Mouse (Mus musculus) cerebellum, adult 11-12 months (tissue): Measurements from ENCODE around the gene Pigv.
A peak's percentile ranks its signal among the peaks of the same experiment; 100 is the strongest.

Experiments
- DNase-seq: peaks from one replicate; pipeline ENCODE4 v3.0.0; 2022

Gene Pigv

DNA sequence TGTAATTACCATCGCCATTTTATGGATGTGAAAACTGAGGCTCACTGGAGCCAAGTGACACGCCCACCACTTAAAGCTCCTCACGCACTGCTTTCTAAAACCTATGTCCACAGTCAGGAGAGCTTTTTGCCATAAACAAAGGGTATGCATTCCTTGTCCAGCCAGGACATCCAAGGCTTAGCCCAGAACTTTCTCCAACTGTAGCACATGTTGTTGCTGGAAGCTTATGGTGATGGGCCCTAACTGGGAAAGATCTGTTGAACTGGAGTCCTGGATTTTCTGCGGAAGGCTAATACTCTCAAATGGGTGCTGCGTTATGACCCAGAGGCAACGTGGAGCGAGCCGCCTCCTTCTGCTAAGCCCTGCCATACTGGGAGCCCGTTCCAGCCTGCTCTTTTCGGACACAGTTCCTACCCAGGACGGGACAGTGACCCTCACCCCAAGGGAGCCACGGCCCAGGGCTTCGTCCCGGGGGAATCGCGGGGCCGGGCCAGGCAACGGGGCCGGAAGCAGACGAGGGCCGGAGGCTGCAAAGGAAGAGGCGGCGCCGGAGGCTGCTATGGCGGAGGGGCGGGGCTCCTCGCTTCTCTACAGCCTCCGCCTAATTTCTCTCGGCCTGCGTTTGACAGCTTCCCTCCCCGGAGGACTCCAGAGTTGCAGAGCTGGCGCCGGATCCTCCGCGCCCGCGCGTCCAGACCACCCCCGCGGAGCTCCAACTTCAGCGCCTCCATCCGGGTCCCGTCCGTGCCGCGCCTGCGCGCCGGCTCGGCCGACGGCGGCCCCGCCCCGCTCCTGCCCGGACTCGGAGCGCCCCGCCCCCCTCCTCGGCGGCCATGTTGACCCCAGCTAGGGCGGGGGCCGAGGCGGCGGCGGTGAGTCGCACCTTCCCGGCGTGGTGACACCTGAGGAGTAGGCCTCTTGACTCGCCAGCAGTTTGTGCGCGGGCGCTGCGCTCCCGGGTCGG is at the start of gene Pigv:
Gene Pigv, minus strand, starts transcription at position 767 of the 964 bp plus-strand sequence.
- DNase-seq, result peak; percentile 93

GRCm38 (mm10) chr4:133719791-133720190 is 47.3 kb upstream of the Pigv start:
- no peak for DNase-seq

DNA sequence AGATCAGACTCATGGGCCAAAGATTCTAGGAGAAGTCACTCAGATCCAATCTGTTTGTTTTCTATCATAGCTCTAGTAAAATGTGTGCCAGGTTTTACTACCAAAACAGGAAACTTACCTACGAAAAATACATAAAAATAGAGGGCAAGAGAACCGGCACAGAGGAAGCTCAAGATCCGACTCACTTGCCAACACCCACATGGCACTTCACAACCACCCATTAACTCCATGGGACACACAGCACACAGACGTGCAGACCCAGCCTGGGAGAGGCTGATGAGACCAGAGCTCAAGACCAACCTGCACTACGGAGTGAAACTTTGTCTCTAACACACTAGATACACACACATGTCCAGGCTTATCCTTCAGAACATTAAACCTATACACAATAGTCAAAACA is 40.3 kb upstream of the Pigv start:
- DNase-seq, result no peak

DNA sequence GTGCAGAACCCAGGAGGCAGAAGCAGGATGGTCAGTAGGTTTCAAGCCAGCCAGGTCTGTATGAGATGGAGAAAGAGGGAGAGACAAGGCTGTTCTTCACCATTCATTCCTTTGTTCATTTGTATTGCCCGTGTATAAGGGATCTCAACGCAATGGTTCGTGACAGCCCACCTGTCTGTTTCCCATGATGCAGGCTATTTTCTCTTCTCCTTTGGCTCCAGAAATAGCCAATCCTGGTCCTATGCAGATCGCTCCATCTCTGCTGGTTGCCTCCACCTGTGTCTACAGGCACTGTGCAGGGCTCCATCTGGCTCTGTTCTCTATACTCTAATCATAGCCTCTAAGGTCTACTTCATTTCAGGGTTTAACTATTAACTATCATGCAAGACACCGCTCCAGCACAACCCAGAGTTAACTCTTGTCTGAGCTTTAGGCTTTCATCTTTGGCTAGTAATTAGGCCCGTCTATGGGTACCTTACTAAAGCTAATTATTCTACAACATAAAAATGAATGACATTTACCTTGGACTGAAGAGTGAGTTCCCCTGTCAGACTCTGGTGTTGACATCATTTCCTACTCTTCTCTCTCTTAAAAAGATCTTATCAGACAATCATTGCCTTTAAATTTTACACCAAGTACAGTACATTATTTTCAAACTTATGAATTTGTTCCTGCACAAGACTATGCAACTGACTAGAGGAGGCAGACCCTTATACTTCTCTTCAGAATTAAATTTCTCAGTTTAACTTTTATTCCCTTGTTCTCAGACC is 39.0 kb upstream of the Pigv start:
- peak; percentile 54 for DNase-seq

GRCm38 (mm10) chr4:133709395-133709794 is 36.9 kb upstream of the Pigv start:
- no peak for DNase-seq

DNA sequence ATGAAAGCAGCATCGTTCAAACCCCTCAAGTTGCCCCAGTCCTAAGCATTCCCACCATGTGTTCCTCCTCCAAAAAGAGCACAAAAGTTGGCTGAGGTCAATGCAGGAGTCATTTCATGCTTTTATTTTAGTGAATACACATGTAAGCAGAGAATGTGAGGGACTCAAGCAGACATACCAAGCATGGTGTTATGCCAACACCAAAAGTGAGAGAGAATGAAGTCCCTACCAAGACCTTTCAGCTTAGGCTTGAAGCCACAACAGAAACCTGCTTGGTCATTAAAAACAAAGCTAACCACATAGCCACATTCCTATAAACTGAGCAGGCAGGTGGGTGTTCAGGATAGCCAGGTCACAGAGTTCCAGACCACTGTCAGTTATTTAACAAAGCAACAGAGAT is 35.0 kb upstream of the Pigv start:
- DNase-seq, result no peak

DNA sequence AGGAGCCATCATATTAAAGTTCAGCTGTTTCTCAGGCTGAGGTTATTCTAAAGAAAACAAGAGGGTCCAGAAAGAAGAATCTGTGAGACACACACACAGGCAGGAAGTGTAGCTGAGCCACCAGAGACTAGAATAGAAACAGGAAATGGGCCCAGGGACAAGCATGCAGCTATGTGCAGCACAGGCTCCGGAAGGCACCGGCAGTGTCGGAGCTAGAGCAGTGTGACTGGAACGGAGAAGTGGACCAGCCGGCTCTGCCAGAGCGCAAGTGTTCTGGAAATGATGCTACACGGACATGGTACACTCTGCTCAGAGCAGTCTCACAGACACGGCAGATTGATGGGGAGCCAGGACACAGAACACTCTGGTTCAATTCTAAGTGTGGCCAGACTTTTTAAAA is 34.5 kb upstream of the Pigv start:
- peak; percentile 76 for DNase-seq

GRCm38 (mm10) chr4:133705062-133705461 is 32.6 kb upstream of the Pigv start:
- no peak for DNase-seq

GRCm38 (mm10) chr4:133700905-133701368 is 28.5 kb upstream of the Pigv start:
- DNase-seq, result peak; percentile 38

DNA sequence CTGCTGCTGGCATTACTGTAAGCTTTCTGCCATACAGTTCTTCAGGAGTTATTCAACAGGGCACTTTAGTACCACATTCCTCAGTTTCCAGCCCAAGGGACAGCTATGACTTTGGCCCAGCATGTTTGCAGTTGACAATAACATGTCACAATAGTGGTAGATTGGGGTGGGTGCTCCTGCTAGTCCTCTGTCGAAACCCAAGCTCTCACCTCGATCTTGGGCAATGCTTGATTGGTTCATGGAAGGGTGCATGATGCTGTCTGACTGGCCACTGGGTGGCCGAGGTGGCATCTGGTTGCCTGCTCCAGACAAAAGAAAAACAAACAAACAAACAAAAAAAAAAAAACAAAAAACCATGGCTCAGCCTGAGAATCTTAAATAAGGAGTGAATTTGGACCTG is 22.9 kb upstream of the Pigv start:
- no peak for DNase-seq

GRCm38 (mm10) chr4:133690252-133690651 is 17.8 kb upstream of the Pigv start:
- DNase-seq, result no peak

- no peak for DNase-seq
Observed at GRCm38 (mm10) chr4:133688417-133689067, 16.1 kb upstream of the Pigv start.

DNA sequence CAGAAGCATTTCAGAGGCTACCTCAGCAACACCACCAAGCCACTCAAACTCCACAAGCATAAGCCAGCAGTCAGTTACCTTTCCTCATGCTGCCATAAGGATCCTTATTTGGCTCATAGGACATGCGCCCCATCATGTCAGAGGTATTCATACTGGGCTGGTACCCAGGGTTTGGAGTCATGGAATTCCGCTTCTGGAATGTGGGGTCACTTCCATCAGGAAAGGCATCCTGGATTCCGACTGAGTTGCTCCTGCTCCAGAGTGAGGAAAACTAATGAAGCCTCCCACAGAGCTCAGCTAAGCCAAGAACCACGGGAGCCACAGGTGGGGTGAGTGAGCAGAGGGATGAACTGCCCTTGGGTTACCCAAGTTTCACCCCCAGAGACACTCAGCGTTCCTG is 14.7 kb upstream of the Pigv start:
- DNase-seq, result no peak

DNA sequence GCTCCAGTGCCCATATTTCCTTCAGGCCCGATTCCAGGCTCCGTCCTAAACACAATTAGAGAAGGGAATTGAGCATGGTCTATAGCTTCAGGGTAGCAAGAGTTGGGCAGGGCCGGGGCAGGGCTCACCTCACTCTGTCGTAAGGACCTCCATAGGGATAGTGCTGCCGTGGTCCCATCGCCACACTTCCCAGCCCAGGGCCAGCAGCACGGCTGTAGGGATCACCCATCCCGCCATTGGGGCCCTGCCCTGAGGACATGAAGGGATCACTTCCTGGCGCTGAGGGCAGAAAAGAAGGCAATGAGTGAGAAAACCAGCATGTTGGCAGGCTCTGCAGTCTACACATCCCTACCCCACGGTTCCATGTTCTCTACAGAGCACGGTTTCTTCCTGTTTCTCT is 14.1 kb upstream of the Pigv start:
- no peak for DNase-seq

DNA sequence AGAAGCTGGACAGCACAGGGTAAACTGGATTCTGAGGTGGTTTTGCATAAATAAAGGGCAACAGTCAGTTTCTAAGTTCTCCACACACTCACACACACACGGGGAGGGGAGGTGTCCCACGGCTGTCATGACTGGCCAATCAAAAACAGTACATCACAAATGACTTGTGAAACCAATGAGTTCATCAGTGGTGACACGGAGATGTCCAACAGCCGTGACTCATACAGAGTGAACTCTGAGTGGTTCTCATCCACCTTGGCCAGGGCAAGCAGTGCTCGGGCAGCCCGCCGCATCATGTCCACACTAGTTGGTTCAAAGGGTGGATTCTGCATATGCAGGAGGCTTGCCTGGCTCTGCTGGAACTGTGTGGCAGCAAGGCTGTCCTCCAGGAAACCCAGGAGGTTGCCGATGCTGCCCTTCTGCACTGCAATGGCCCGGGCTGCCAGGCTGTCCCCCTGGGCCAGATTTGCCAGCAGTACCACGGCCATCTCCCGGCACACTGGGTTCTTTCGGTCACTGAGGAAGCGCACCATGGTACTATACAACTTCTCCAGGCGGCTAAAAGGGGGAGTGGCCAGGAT is 7.8 kb upstream of the Pigv start:
- DNase-seq, result no peak

- no peak for DNase-seq
Observed at GRCm38 (mm10) chr4:133679629-133680028, 7.2 kb upstream of the Pigv start.

- DNase-seq, result no peak
Observed at GRCm38 (mm10) chr4:133677266-133677665, 4.8 kb upstream of the Pigv start.

GRCm38 (mm10) chr4:133676189-133676588 is 3.7 kb upstream of the Pigv start:
- no peak for DNase-seq

DNA sequence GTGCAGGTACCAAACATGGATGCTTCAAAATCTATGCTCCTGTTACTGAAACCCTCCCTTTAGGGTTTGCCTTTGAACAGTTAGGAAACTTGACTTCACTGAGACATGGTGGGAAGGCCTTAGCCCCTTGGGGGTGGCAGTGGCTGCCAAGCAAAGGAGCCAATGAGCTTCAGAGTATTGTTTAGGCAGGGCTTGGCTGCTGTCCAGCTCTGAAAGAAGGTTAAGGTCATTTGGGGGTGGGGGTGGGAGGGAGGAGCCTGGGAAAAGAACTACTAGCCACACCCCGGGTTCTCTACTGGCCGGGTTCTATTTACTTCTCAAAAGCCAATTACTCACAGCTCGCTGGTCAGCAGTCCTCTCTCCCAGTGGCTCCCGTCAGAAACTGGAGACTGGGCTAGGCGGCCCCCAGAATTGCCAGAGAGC is 3.2 kb upstream of the Pigv start:
- DNase-seq, result peak; percentile 55

GRCm38 (mm10) chr4:133674331-133674695 is 1.9 kb upstream of the Pigv start:
- no peak for DNase-seq

- no peak for DNase-seq
Observed at GRCm38 (mm10) chr4:133673666-133674330, 1.4 kb upstream of the Pigv start.
